Mouse (Mus musculus) layer of hippocampus, adult 6 months (tissue): ENCODE results near the gene Sars2. TPM values are rescaled to one million over a fixed set of nuclear protein-coding genes. Genes with fewer than 3 reads are reported as not detected.

Experiments
- long read RNA-seq, 2 experiments: library from polyadenylated mRNA; unstranded; transcript quantifications; one replicate each; pipeline ENCODE4 v2.0.0; 2019 to 2020
- polyA plus RNA-seq: library from polyadenylated mRNA; unstranded; fragments of <200 nt; fragmentation: Nextera tagmentation; gene quantifications from 2 replicates; pipeline ENCODE4 v1.2.3, GENCODE M21; 2021

The Sars2 gene
- 11.6 and 13.2 TPM in 2 replicates for polyA plus RNA-seq
- long read RNA-seq, experiment 1, transcript Sars2-201 (16 exons, 1,868 nt): major isoform, 13 of 18 reads
- long read RNA-seq, experiment 1, partial matches to known transcripts: 1 of 18 reads
- long read RNA-seq, experiment 1, other reads (novel, unspliced or antisense): 4 of 18 reads
- long read RNA-seq, experiment 2, transcript Sars2-201 (16 exons, 1,868 nt): major isoform, 55 of 66 reads
- long read RNA-seq, experiment 2, partial matches to known transcripts: 1 of 66 reads
- long read RNA-seq, experiment 2, other reads (novel, unspliced or antisense): 9 of 66 reads

GRCm38 (mm10) chr7:28741709-28742438 is at the start of gene Sars2, which contains the start of gene Mrps12:
Gene Sars2, plus strand, starts transcription at chr7:28741992.
Gene Mrps12, minus strand, starts transcription at chr7:28741820.

GRCm38 (mm10) chr7:28692545-28693320 is 49.1 kb upstream of the Sars2 start, which contains the start of gene Fbxo27:
Gene Fbxo27, plus strand, starts transcription at chr7:28692849.

GRCm38 (mm10) chr7:28716590-28717281 is 25.1 kb upstream of the Sars2 start, which contains the start of gene Fbxo17:
Gene Fbxo17, plus strand, starts transcription at chr7:28716804.

GRCm38 (mm10) chr7:28756079-28756478 is 14.3 kb downstream of the Sars2 start, which contains the start of gene Ccer2:
Gene Ccer2, plus strand, starts transcription at chr7:28756174.

GRCm38 (mm10) chr7:28766173-28766879 is 24.5 kb downstream of the Sars2 start, which contains the start of gene Sirt2:
Gene Sirt2, plus strand, starts transcription at chr7:28766735.

GRCm38 (mm10) chr7:28767462-28767965 is 25.7 kb downstream of the Sars2 start, which contains the start of gene Nfkbib:
Gene Nfkbib, minus strand, starts transcription at chr7:28767512.

GRCm38 (mm10) chr7:28788307-28789195 is 46.8 kb downstream of the Sars2 start, which contains the start of gene Rinl:
Gene Rinl, plus strand, starts transcription at chr7:28788969.

Other genes with a start within 250 kb of the Sars2 start
- gene Ifnl2, start 231.5 kb upstream of the Sars2 start, polyA plus RNA-seq: not detected in 2 replicates
- not detected in 2 replicates for gene Ifnl3, start 219.2 kb upstream of the Sars2 start, polyA plus RNA-seq
- not detected in 2 replicates for gene Sycn, start 201.1 kb upstream of the Sars2 start, polyA plus RNA-seq
- not detected in 2 replicates for gene Nccrp1, start 194.7 kb upstream of the Sars2 start, polyA plus RNA-seq
- gene Samd4b, start 143.8 kb upstream of the Sars2 start, polyA plus RNA-seq: 9.2 and 10.0 TPM in 2 replicates
- 6.1 and 6.2 TPM in 2 replicates for gene Pak4, start 143.8 kb upstream of the Sars2 start, polyA plus RNA-seq
- gene Acp7, start 110.7 kb upstream of the Sars2 start, polyA plus RNA-seq: 1.0 and 1.2 TPM in 2 replicates
- gene Fbxo27, start 49.1 kb upstream of the Sars2 start, polyA plus RNA-seq: 11.9 and 13.0 TPM in 2 replicates
- 2.4 and 2.6 TPM in 2 replicates for gene Fbxo17, start 25.2 kb upstream of the Sars2 start, polyA plus RNA-seq
- 263 and 268 TPM in 2 replicates for gene Mrps12, start 172 bp upstream of the Sars2 start, polyA plus RNA-seq
- gene Ccer2, start 14.2 kb downstream of the Sars2 start, polyA plus RNA-seq: 0.69 and 1.0 TPM in 2 replicates
- 156 and 178 TPM in 2 replicates for gene Sirt2, start 24.7 kb downstream of the Sars2 start, polyA plus RNA-seq
- gene Nfkbib, start 25.5 kb downstream of the Sars2 start, polyA plus RNA-seq: 53.0 and 54.7 TPM in 2 replicates
- gene Rinl, start 47.0 kb downstream of the Sars2 start, polyA plus RNA-seq: 2.7 and 3.0 TPM in 2 replicates
- gene Hnrnpl, start 66.5 kb downstream of the Sars2 start, polyA plus RNA-seq: 59.9 and 81.2 TPM in 2 replicates
- gene Ech1, start 83.2 kb downstream of the Sars2 start, polyA plus RNA-seq: 166 and 175 TPM in 2 replicates
- gene Lgals4, start 91.9 kb downstream of the Sars2 start, polyA plus RNA-seq: 0.19 and 0.28 TPM in 2 replicates
- 0.39 TPM in 1 of 2 replicates, not detected in the other for gene Lgals7, start 121.9 kb downstream of the Sars2 start, polyA plus RNA-seq
- 0.29 and 0.36 TPM in 2 replicates for gene Capn12, start 139.4 kb downstream of the Sars2 start, polyA plus RNA-seq
- gene Actn4, start 220.3 kb downstream of the Sars2 start, polyA plus RNA-seq: 90.7 and 101 TPM in 2 replicates
- 580 and 617 TPM in 2 replicates for gene Eif3k, start 239.9 kb downstream of the Sars2 start, polyA plus RNA-seq
- 0.26 and 0.45 TPM in 2 replicates for gene Map4k1, start 240.1 kb downstream of the Sars2 start, polyA plus RNA-seq